Mouse (Mus musculus): ENCODE measurements at regions not wholly inside any gene's neighbourhood (a gene's known extent, or its start where the extent isn't known, plus 50 kb on each side); places are given as distances from the start of the nearest gene placed in this dataset.

DNA sequence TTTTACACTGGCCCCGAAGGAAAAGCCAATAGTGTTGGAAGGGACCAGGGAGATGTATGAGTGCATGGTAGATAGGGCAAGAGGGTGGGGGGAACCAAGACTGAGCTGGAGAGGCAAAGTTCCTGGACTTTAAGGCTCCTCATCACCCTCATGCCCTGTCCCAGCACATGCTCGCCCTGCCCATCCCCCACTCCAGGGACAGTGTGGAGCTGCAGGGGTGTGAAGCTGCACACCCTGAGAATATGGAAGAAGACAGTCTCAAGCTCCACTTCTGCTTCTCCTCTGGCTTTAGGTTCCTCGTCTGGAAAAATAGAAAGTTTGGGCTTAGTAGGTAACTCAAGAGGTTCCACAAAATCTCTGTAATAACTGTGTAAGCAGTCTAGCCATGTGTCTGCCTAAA, 215.8 kb downstream of the Ly86 start:
- WGBS, result 60% methylated on average over 3 of the region's 3 CpGs
- no peaks in the 10 kb centered on the region for H3K27me3 ChIP-seq
- no peak overlapping the region for H3K9ac ChIP-seq
- H3K9me3 ChIP-seq, result no peaks in the 10 kb centered on the region
- no peak overlapping the region for H3K4me2 ChIP-seq
- H3K27ac ChIP-seq, result no peak overlapping the region
- no peak overlapping the region for H3K4me3 ChIP-seq
- peaks cover 25% of the 10 kb centered on the region for H3K4me1 ChIP-seq (replicated peaks)
- no peaks in the 10 kb centered on the region for H3K36me3 ChIP-seq
- ATAC-seq (ENCODE audit: low FRiP score), result peak; percentile 27; the same call in 1 of the 2 replicates

DNA sequence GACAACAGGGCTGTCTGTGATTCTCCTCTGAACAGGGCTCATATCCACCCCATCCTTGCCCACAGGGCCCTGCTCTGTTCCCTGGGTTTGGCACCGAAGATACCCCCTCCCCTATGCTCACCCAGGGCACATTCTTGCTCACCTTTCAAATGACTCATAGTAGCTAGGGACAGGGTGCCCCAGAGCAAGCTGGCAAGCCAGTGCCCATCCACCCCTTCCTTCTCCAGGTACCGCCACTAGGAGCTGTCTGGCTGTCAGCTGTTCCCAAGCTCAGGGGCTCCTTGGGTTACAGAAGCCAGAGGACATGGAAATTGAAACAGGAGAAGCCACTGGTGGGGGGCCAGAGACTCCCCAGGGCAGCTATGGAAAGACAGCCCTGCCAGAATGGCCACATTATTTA, 216.4 kb downstream of the Ly86 start:
- no peaks in the 10 kb centered on the region for H3K36me3 ChIP-seq
- H3K4me2 ChIP-seq, result no peak overlapping the region
- WGBS, result 53% methylated on average over 2 of the region's 2 CpGs
- ATAC-seq (ENCODE audit: low FRiP score), result no peak
- H3K27ac ChIP-seq, result no peak overlapping the region
- no peaks in the 10 kb centered on the region for H3K9me3 ChIP-seq
- H3K9ac ChIP-seq, result no peak overlapping the region
- H3K27me3 ChIP-seq, result no peaks in the 10 kb centered on the region
- peaks cover 25% of the 10 kb centered on the region for H3K4me1 ChIP-seq (replicated peaks)
- no peak overlapping the region for H3K4me3 ChIP-seq

DNA sequence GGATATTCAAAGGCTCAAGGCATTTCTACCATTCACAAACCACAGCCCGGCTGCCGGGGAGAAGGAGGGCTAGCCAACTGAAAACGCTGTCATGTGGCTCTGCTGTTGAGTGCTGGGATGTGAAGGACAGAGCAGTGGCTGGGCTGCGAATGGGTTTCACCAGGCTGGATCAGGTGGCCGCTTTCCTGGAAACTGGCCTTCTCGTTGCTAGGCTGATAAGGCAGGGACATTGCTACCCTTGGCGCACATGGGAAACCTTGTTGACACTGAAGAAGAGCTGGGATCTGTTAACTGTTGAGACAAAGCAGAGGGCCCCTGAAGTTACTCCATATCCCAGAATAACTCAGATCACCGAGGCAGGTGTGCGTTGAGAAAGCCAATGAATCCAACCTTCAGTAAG, 216.1 kb upstream of the Rreb1 start:
- H3K9ac ChIP-seq, result no peak overlapping the region
- no peak overlapping the region for H3K4me3 ChIP-seq
- H3K4me1 ChIP-seq (replicated peaks), result peaks cover 25% of the 10 kb centered on the region
- H3K4me2 ChIP-seq, result no peak overlapping the region
- ATAC-seq (ENCODE audit: low FRiP score), result no peak
- no peaks in the 10 kb centered on the region for H3K9me3 ChIP-seq
- H3K27me3 ChIP-seq, result no peaks in the 10 kb centered on the region
- no peaks in the 10 kb centered on the region for H3K36me3 ChIP-seq
- H3K27ac ChIP-seq, result peak overlapping the region; percentile 36; the same call in 1 of the 2 replicates
- WGBS, result 52% methylated on average over 9 of the region's 9 CpGs

DNA sequence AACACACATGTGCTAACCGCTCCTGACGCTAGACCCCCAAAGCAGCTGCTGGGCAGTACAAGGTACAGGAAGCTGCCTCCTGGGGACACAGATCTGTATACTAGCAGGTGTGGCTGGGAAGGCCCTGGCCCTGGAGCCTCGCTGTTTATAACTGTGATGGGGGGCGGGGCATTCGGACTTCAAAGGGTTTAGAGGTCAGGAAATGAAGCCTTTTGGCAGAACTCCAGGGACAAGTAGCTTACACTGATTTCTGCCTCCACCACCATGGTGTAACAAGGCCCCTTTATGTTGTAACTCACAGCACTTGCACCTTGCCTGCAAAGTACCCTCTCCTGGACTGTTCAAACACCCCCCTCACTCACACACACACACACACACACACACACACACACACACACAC, 215.5 kb upstream of the Rreb1 start:
- Histone ChIP-seq H3K27me3 (no peaks in the 10 kb centered on the region), H3K27ac (peak overlapping the region; percentile 36; the same call in 1 of the 2 replicates), H3K9me3 (no peaks in the 10 kb centered on the region), H3K36me3 (no peaks in the 10 kb centered on the region), H3K4me3 (no peak overlapping the region), H3K9ac (no peak overlapping the region), H3K4me1 (replicated peaks) (peaks cover 25% of the 10 kb centered on the region), H3K4me2 (no peak overlapping the region)
- 37% methylated on average over 5 of the region's 5 CpGs for WGBS
- no peak; the same call in 1 of the 2 replicates for ATAC-seq (ENCODE audit: low FRiP score)

DNA sequence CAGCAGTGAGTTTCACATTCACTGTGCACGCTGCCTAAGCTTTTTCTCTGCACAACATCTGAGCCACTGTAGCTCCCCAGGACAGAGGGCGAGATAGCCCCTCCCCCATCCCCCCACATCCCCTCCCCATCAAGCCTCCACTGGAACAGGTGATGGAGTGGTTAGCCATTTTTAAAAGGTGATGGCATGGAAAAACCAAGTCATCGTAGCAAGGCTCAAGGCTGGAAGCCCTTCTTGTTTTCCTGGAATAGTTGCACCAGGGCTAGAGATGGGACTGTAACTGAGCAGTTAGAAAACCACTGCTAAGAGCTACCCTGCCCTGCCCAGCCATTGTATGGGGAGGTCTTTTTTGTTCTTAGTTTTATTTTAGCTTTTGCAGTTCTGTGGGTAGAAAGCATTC, 209.1 kb upstream of the Rreb1 start:
- H3K27ac ChIP-seq, result no peak overlapping the region
- WGBS, result 68% methylated on average over 3 of the region's 3 CpGs
- no peaks in the 10 kb centered on the region for H3K27me3 ChIP-seq
- no peak for ATAC-seq (ENCODE audit: low FRiP score)
- H3K4me3 ChIP-seq, result no peak overlapping the region
- no peaks in the 10 kb centered on the region; the same call in 1 of the 2 replicates for H3K4me1 ChIP-seq (replicated peaks)
- no peak overlapping the region for H3K4me2 ChIP-seq
- H3K9ac ChIP-seq, result no peak overlapping the region
- H3K9me3 ChIP-seq, result no peaks in the 10 kb centered on the region
- H3K36me3 ChIP-seq, result no peaks in the 10 kb centered on the region

DNA sequence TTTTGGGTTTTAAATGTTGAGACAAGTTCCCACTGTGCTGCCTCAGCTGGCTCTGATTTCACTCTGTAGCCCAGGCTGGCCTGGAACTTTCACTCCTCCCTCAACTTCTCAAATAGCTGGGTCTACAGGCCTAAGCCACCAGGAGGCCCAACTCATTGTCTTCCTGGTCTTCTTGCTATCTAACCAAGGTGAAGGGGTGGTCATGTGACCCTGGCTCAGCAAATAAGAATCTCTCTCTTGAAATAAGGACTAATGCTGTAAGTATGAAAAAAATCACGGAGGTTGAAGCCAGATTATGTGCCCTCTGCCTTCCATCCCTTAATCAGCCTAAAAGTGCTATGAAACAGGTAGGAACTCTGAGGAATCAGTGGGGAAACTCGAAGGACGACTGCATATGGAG, 208.7 kb upstream of the Rreb1 start:
- no peak overlapping the region for H3K4me3 ChIP-seq
- no peaks in the 10 kb centered on the region; the same call in 1 of the 2 replicates for H3K4me1 ChIP-seq (replicated peaks)
- 85% methylated on average over 3 of the region's 3 CpGs for WGBS
- no peaks in the 10 kb centered on the region for H3K36me3 ChIP-seq
- ATAC-seq (ENCODE audit: low FRiP score), result no peak
- no peak overlapping the region for H3K27ac ChIP-seq
- no peaks in the 10 kb centered on the region for H3K27me3 ChIP-seq
- H3K9ac ChIP-seq, result no peak overlapping the region
- H3K4me2 ChIP-seq, result no peak overlapping the region
- H3K9me3 ChIP-seq, result no peaks in the 10 kb centered on the region

DNA sequence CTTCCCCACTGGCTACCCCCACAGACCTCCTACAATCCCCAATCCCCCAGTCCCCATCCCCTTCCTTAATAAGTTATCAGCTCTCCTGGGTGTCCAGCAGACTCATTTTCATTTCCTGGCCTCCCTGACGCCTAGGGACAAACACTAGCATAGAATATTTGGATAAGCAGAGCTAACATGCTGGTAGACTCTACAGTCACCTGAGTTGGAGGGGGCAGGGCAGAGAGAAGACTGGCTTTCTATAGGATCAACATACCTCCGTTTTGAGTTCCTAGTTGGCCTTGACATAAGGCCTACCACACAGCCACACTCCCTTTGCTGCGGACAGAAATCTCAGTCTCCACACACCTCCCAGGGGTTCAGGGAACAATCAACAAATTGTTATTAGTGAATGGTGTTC, 205.2 kb upstream of the Rreb1 start:
- H3K9me3 ChIP-seq, result no peaks in the 10 kb centered on the region
- no peak for ATAC-seq (ENCODE audit: low FRiP score)
- whole genome bisulfite sequencing, result 74% methylated on average over 3 of the region's 3 CpGs
- no peak overlapping the region for H3K27ac ChIP-seq
- H3K36me3 ChIP-seq, result no peaks in the 10 kb centered on the region
- H3K4me2 ChIP-seq, result no peak overlapping the region
- no peak overlapping the region for H3K4me3 ChIP-seq
- H3K9ac ChIP-seq, result no peak overlapping the region
- no peaks in the 10 kb centered on the region for H3K27me3 ChIP-seq
- no peaks in the 10 kb centered on the region; the same call in 1 of the 2 replicates for H3K4me1 ChIP-seq (replicated peaks)

DNA sequence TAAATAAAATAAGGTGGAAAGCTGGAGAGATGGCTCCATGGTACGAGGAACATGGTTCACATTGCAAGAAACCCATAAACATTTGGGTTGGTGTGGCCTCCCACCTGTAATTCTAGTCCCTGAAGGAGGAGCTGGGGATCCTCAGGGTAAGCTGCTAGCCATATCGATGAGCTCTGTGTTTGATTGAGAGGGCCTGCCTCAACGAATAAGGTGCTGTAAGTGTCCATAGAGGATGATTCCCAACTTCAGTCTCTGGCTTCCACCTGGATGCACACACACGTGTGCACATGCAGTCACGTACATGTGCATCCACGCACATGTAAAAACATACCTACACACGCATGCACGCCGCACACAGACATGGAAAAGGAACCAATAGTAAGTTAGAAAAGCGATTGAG, 199.0 kb upstream of the Rreb1 start:
- H3K4me2 ChIP-seq, result no peak overlapping the region
- H3K4me3 ChIP-seq, result no peak overlapping the region
- 90% methylated on average over 10 of the region's 10 CpGs for WGBS
- ATAC-seq (ENCODE audit: low FRiP score), result no peak
- H3K4me1 ChIP-seq (replicated peaks), result peaks cover 8% of the 10 kb centered on the region; the same call in 1 of the 2 replicates
- H3K27ac ChIP-seq, result no peak overlapping the region
- H3K36me3 ChIP-seq, result no peaks in the 10 kb centered on the region
- no peak overlapping the region for H3K9ac ChIP-seq
- no peaks in the 10 kb centered on the region for H3K9me3 ChIP-seq
- H3K27me3 ChIP-seq, result no peaks in the 10 kb centered on the region

DNA sequence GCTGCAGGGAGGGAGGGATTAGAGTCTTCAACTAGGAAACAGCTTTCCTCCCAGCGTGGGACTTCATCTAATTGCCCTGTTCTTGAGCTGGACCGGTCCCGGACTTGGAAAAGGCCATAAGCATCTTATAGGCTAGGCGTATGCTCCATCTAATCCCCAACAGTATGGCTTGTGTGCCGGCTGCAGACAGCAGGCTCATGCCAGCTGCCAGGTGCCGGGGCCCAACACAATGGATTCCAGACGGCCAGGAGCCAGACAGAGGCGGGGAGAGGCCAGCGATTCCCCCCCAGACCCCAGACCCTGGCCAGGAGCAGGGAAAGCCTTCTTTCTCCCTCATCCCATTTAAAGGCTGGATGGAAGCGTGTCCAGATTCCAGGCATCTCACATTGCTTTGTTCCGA, 198.4 kb upstream of the Rreb1 start:
- Histone ChIP-seq H3K9ac (peak overlapping the region; percentile 24; the same call in 1 of the 2 replicates), H3K36me3 (no peaks in the 10 kb centered on the region), H3K4me1 (replicated peaks) (peaks cover 8% of the 10 kb centered on the region; the same call in 1 of the 2 replicates), H3K4me2 (no peak overlapping the region), H3K9me3 (no peaks in the 10 kb centered on the region), H3K27ac (peak overlapping the region; percentile 72), H3K27me3 (no peaks in the 10 kb centered on the region), H3K4me3 (no peak overlapping the region)
- peak; percentile 63; the same call in 1 of the 2 replicates for ATAC-seq (ENCODE audit: low FRiP score)
- 43% methylated on average over 11 of the region's 11 CpGs for WGBS

DNA sequence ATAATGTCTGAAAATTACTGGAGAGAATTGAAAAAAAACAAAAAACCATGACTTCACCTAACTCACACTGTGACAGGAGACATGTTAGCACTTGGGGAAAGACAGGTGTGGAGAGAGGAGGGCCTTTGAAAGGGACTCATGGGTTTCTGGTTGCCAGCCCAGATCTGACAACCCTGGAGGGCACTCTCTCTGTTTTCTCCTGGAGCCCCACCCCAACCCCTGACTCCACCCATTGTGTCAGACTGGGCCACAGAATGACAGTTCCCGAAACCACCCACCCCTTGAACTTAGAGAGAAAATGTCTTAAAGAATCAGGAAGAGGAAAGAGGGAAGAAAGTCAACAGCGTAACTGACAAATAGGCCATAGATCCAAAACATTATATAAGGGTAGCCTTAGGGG, 197.4 kb upstream of the Rreb1 start:
- peaks cover 8% of the 10 kb centered on the region; the same call in 1 of the 2 replicates for H3K4me1 ChIP-seq (replicated peaks)
- H3K27ac ChIP-seq, result no peak overlapping the region
- no peak overlapping the region for H3K4me2 ChIP-seq
- no peaks in the 10 kb centered on the region for H3K9me3 ChIP-seq
- H3K4me3 ChIP-seq, result no peak overlapping the region
- WGBS, result 77% methylated on average over 2 of the region's 2 CpGs
- H3K27me3 ChIP-seq, result no peaks in the 10 kb centered on the region
- no peaks in the 10 kb centered on the region for H3K36me3 ChIP-seq
- no peak for ATAC-seq (ENCODE audit: low FRiP score)
- H3K9ac ChIP-seq, result no peak overlapping the region

DNA sequence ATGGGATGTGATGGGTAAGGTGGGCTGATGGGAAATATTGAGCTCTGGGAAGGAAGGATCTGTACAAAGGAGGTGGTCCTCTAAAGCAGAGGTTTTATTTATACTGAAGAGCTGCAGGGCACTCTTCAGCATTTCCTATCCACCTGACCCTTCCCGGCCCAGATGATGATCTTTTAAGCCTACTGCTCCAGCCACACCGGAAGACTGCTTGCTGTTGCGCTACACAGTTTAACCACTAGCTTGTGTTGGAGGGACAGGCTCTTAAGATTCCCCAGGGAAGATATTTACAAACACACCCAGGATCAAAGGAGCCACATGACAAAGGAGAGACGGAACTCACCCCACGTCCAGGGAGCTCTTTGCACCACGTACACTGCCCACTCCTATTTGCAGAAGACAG, 196.8 kb upstream of the Rreb1 start:
- Histone ChIP-seq H3K4me3 (no peak overlapping the region), H3K9me3 (no peaks in the 10 kb centered on the region), H3K4me1 (replicated peaks) (peaks cover 8% of the 10 kb centered on the region; the same call in 1 of the 2 replicates), H3K4me2 (no peak overlapping the region), H3K36me3 (no peaks in the 10 kb centered on the region), H3K27ac (no peak overlapping the region), H3K27me3 (no peaks in the 10 kb centered on the region), H3K9ac (no peak overlapping the region)
- 61% methylated on average over 6 of the region's 6 CpGs for WGBS
- ATAC-seq (ENCODE audit: low FRiP score), result no peak

DNA sequence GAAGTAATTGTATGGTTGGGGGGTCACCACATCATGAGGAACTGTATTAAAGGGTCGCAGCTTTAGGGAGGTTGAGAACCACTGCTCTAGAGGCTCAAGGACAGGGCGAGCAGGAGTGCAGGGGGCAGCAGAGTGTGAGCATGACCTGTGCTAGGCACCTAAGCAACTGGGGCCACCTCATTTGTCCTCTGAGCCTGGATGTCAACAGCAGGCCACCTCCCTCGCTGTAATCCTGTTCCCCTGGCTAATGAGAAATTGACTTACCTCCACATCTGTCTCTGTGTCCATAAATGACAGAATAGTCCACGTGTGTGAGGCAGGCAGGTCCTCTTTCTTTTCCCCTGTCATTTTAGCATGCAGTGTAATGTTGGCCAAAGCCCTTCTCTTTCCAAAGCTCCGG, 192.7 kb upstream of the Rreb1 start:
- Histone ChIP-seq H3K27ac (no peak overlapping the region), H3K4me2 (no peak overlapping the region), H3K27me3 (no peaks in the 10 kb centered on the region), H3K9me3 (no peaks in the 10 kb centered on the region), H3K4me3 (no peak overlapping the region), H3K36me3 (no peaks in the 10 kb centered on the region), H3K9ac (no peak overlapping the region), H3K4me1 (replicated peaks) (no peaks in the 10 kb centered on the region)
- 89% methylated on average over 5 of the region's 5 CpGs for WGBS
- ATAC-seq (ENCODE audit: low FRiP score), result no peak

DNA sequence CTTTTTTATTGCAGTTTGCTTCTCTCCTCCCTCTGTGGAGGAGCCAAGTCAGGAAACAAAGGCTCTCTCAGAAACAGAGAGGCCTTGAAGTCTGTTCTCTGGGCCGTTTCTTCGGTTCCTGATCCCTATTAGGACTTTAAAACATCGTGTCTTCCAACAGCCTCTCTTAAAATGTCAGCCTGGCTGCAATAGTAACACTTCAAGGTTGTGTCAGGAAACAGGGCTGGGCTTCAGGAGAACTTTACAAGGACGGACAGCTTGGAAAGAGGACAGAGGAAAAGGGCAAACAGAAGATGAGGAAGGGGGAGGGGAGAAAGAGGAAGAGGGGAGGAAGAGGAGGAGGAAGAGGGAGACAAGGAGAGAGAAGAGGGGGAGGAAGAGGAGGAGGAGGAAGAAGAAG, 191.7 kb upstream of the Rreb1 start:
- no peaks in the 10 kb centered on the region for H3K9me3 ChIP-seq
- H3K4me2 ChIP-seq, result no peak overlapping the region
- 75% methylated on average over 4 of the region's 4 CpGs for WGBS
- H3K27ac ChIP-seq, result no peak overlapping the region
- no peak overlapping the region for H3K9ac ChIP-seq
- H3K4me3 ChIP-seq, result no peak overlapping the region
- ATAC-seq (ENCODE audit: low FRiP score), result no peak
- H3K36me3 ChIP-seq, result no peaks in the 10 kb centered on the region
- H3K4me1 ChIP-seq (replicated peaks), result no peaks in the 10 kb centered on the region
- no peaks in the 10 kb centered on the region for H3K27me3 ChIP-seq

Data from hindbrain, embryonic 13.5 days (tissue).